Mouse (Mus musculus) kidney, postnatal 0 days (tissue): ENCODE data around the gene Atf4. TPM values are rescaled to one million over a fixed set of nuclear protein-coding genes. Genes with fewer than 3 reads are reported as not detected.

ENCODE experiments used
- ATAC-seq: fragments of 200-750 bp; cut with Nextera tagmentation; replicated peaks from 2 replicates; pipeline ENCODE4 v1.8.0; 2017; ENCODE audit warnings: low read depth, moderate number of reproducible peaks, moderate TSS enrichment, moderate library complexity; ENCODE audit not compliant: low FRiP score
- DNase-seq: peaks from one replicate; pipeline ENCODE4 v3.0.0-alpha.2; 2016; ENCODE audit warnings: low spot score
- H3K27ac ChIP-seq: fragments of 300-500 bp; sonication (generic); 2 replicates; pipeline ENCODE4 v1.5.1; 2014; ENCODE audit warnings: mild to moderate bottlenecking
- H3K27me3 ChIP-seq: fragments of 300-500 bp; sonication (generic); 2 replicates; pipeline ENCODE4 v1.6.1; 2014; ENCODE audit warnings: low read length, mixed read lengths; ENCODE audit not compliant: insufficient read depth
- H3K36me3 ChIP-seq: fragments of 300-500 bp; sonication (generic); 2 replicates; pipeline ENCODE4 v1.6.1; 2014; ENCODE audit warnings: low read length, mixed read lengths; ENCODE audit not compliant: insufficient read depth
- H3K4me1 ChIP-seq: fragments of 300-500 bp; sonication (generic); replicated peaks from 2 replicates; pipeline ENCODE4 v1.6.1; 2014; ENCODE audit warnings: antibody characterized with exemption, low read length, mixed read lengths; ENCODE audit not compliant: insufficient read depth
- H3K4me2 ChIP-seq: fragments of 300-500 bp; sonication (generic); 2 replicates; pipeline ENCODE4 v1.6.1; 2014; ENCODE audit warnings: mild to moderate bottlenecking, low read length, moderate library complexity, mixed read lengths
- H3K4me3 ChIP-seq: fragments of 300-500 bp; sonication (generic); replicated peaks from 2 replicates; pipeline ENCODE4 v1.5.1; 2014; ENCODE audit warnings: low read depth, low read length
- H3K9ac ChIP-seq: fragments of 300-500 bp; sonication (generic); 2 replicates; pipeline ENCODE4 v1.6.1; 2014; ENCODE audit warnings: low read depth, low read length
- H3K9me3 ChIP-seq: fragments of 300-500 bp; sonication (generic); replicated peaks from 2 replicates; pipeline ENCODE4 v1.6.1; 2016; ENCODE audit warnings: low read length, inconsistent platforms, mixed read lengths
- CTCF ChIP-seq: IDR thresholded peaks from 2 replicates; pipeline ENCODE4 v1.5.1; 2016; ENCODE audit warnings: antibody characterized with exemption, low read depth, mild to moderate bottlenecking, moderate library complexity
- WGBS: fragments of 180-500 bp; shearing (Covaris S2); extraction: QIAGEN DNeasy Blood & Tissue Kit; methylation state at CpG from one replicate; pipeline ENCODE4 v1.1.7; 2014; 5-methylcytosine and 5-hydroxymethylcytosine counted together
- polyA plus RNA-seq: library from polyadenylated mRNA; unstranded; fragments of >200 nt; fragmentation: Nextera tagmentation; extraction: Ambion mirVana; gene quantifications from 2 replicates; pipeline ENCODE4 v1.2.1, GENCODE M21; 2015

Atf4 gene
- polyA plus RNA-seq, 1 experiment from 2014 or later = 116 TPM

GRCm38 (mm10) chr15:80217476-80217875 lies 37.5 kb upstream of the Atf4 start:
- Histone ChIP-seq H3K4me1 (no peaks in the 10 kb centered on the region), H3K27ac (no peak overlapping the region), H3K9me3 (no peaks in the 10 kb centered on the region), H3K4me2 (no peak overlapping the region), H3K4me3 (no peak overlapping the region), H3K9ac (no peak overlapping the region), H3K27me3 (no peaks in the 10 kb centered on the region), H3K36me3 (no peaks in the 10 kb centered on the region)
- no peak for TF ChIP-seq CTCF
- ATAC-seq (no peak), DNase-seq (no peak)
- WGBS = 78% methylated on average over 10 of the region's 10 CpGs

GRCm38 (mm10) chr15:80219211-80219610 lies 35.8 kb upstream of the Atf4 start:
- no peak overlapping the region for H3K4me3 ChIP-seq
- WGBS = 25% methylated on average over 14 of the region's 14 CpGs
- no peaks in the 10 kb centered on the region for H3K27me3 ChIP-seq
- ATAC-seq (no peak; the same call in 1 of the 2 replicates), DNase-seq (peak; percentile 42)
- H3K36me3 ChIP-seq = no peaks in the 10 kb centered on the region
- no peaks in the 10 kb centered on the region for H3K4me1 ChIP-seq
- no peaks in the 10 kb centered on the region for H3K9me3 ChIP-seq
- H3K9ac ChIP-seq = peak overlapping the region; percentile 20; the same call in 1 of the 2 replicates
- H3K4me2 ChIP-seq = peak overlapping the region; percentile 16; the same call in 1 of the 2 replicates
- TF ChIP-seq CTCF = no peak
- H3K27ac ChIP-seq = peak overlapping the region; percentile 54; the same call in 1 of the 2 replicates

GRCm38 (mm10) chr15:80219705-80220657 lies 35.0 kb upstream of the Atf4 start:
- Histone ChIP-seq H3K9ac (no peak overlapping the region), H3K27me3 (no peaks in the 10 kb centered on the region), H3K4me2 (peak overlapping the region; percentile 16; the same call in 1 of the 2 replicates), H3K9me3 (no peaks in the 10 kb centered on the region), H3K4me3 (no peak overlapping the region), H3K27ac (peak overlapping the region; percentile 54), H3K4me1 (no peaks in the 10 kb centered on the region), H3K36me3 (no peaks in the 10 kb centered on the region)
- TF ChIP-seq CTCF = no peak
- DNase-seq = no peak
- WGBS = 58% methylated on average over 4 of the region's 4 CpGs
- no peak for ATAC-seq

GRCm38 (mm10) chr15:80221031-80221430 lies 34.0 kb upstream of the Atf4 start:
- ATAC-seq = no peak
- 67% methylated on average over 8 of the region's 8 CpGs for WGBS
- Histone ChIP-seq H3K4me1 (no peaks in the 10 kb centered on the region), H3K27me3 (no peaks in the 10 kb centered on the region), H3K9ac (no peak overlapping the region), H3K36me3 (no peaks in the 10 kb centered on the region), H3K4me2 (no peak overlapping the region), H3K4me3 (no peak overlapping the region), H3K27ac (no peak overlapping the region), H3K9me3 (no peaks in the 10 kb centered on the region)
- peak; percentile 16; the same call in 1 of the 2 replicates for TF ChIP-seq CTCF
- no peak for DNase-seq

GRCm38 (mm10) chr15:80223751-80224150 lies 31.2 kb upstream of the Atf4 start:
- H3K27ac ChIP-seq = no peak overlapping the region
- no peaks in the 10 kb centered on the region for H3K36me3 ChIP-seq
- WGBS = 85% methylated on average over 7 of the region's 7 CpGs
- H3K9me3 ChIP-seq = no peaks in the 10 kb centered on the region
- H3K27me3 ChIP-seq = no peaks in the 10 kb centered on the region
- no peak for DNase-seq
- no peak overlapping the region for H3K4me2 ChIP-seq
- TF ChIP-seq CTCF = no peak
- H3K4me3 ChIP-seq = no peak overlapping the region
- H3K4me1 ChIP-seq = no peaks in the 10 kb centered on the region
- ATAC-seq = no peak
- no peak overlapping the region for H3K9ac ChIP-seq

- ATAC-seq = peak; percentile 72
- no peaks in the 10 kb centered on the region for H3K36me3 ChIP-seq
- no peak overlapping the region for H3K9ac ChIP-seq
- H3K27me3 ChIP-seq = no peaks in the 10 kb centered on the region
- DNase-seq = peak; percentile 82
- 21% methylated on average over 9 of the region's 9 CpGs for WGBS
- no peaks in the 10 kb centered on the region for H3K9me3 ChIP-seq
- H3K4me3 ChIP-seq = no peak overlapping the region
- H3K4me1 ChIP-seq = no peaks in the 10 kb centered on the region
- peak; percentile 97 for TF ChIP-seq CTCF
- no peak overlapping the region for H3K4me2 ChIP-seq
- H3K27ac ChIP-seq = no peak overlapping the region
Measured at GRCm38 (mm10) chr15:80225208-80225607, 29.8 kb upstream of the Atf4 start.
